Mouse (Mus musculus) heart, adult 2 months (tissue): ENCODE results near the gene Adh7.

ENCODE experiments used
- CTCF ChIP-seq: fragments of 200-600 bp; IDR thresholded peaks from 2 replicates; pipeline ENCODE4 v1.8.1; 2022; ENCODE audit warnings: antibody characterized with exemption, mild to moderate bottlenecking, moderate library complexity
- EP300 ChIP-seq: fragments of 200-500 bp; IDR thresholded peaks from 2 replicates; pipeline ENCODE4 v1.6.1; 2011; ENCODE audit warnings: low read depth, low read length, control low read depth; ENCODE audit not compliant: insufficient read depth

DNA sequence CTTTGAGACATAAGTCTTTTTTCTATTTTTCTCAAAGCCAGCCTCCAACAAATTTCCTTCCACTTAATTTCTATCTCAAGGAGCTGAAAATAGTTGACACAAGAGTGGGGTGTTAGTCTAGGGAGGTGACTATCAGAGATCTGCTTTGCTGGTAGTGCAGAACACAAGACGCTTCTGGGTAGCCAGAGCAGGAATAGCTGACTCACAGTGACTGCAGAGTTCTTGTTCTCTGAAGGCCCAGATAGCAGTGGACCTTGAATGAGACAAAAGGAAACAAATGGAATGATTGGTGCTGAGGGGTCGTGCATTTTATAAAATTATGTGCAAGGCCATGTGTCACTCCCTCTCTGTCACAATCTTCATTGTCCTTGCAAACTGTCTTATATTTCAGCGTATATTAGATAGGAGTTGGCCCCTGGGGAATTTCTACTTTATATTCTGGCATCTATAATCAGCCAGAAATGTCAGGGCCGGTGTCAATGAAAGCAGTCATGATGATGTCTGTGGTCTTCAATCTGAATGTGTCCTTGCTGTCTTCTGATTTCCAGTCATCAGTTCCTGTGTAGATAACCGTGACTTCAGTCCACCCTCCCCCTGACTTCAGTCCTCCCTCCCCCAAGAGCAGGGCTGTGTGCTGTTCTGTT lies 7.0 kb upstream of the Adh7 start:
- TF ChIP-seq EP300 = no peak
- TF ChIP-seq CTCF = no peak
